Mouse (Mus musculus) liver, adult 2 months (tissue): ENCODE data around the gene Wdtc1.

Experiments
- CTCF ChIP-seq: fragments of 200-500 bp; IDR thresholded peaks from 2 replicates; pipeline ENCODE4 v1.5.1; 2011; ENCODE audit warnings: low read depth, low read length, control low read depth
- POLR2A ChIP-seq: fragments of 200-500 bp; IDR thresholded peaks from 2 replicates; pipeline ENCODE4 v1.6.1; 2011; ENCODE audit warnings: low read length, control low read depth; ENCODE audit not compliant: insufficient read depth; ENCODE audit errors: extremely low read depth

GRCm38 (mm10) chr4:133398619-133399018 lies 45.3 kb upstream of the Wdtc1 start:
- no peak for TF ChIP-seq POLR2A
- TF ChIP-seq CTCF, result no peak
